Mouse (Mus musculus) forebrain, postnatal 0 days (tissue): ENCODE results near the gene Zfp444. TPM values are rescaled to one million over a fixed set of nuclear protein-coding genes. Genes with fewer than 3 reads are reported as not detected.
"Not testable (repeated sequence)": the region's sequence is repeated elsewhere in the genome, so short reads cannot be mapped to it uniquely, and the experiment has no call there.

Experiments
- ATAC-seq: fragments of 200-750 bp; cut with Nextera tagmentation; 2 replicates; pipeline ENCODE4 v1.8.0; 2017; ENCODE audit warnings: mild to moderate bottlenecking, moderate library complexity
- DNase-seq: peaks from one replicate; pipeline ENCODE4 v3.0.0-alpha.2; 2015
- H3K27ac ChIP-seq: fragments of 300-500 bp; sonication (generic); 2 replicates; pipeline ENCODE4 v1.5.1; 2014; ENCODE audit warnings: low read depth, mild to moderate bottlenecking, antibody characterized with exemption, low read length, moderate library complexity, mixed read lengths
- H3K27me3 ChIP-seq: fragments of 300-500 bp; sonication (generic); 2 replicates; pipeline ENCODE4 v1.6.1; 2014; ENCODE audit warnings: mild to moderate bottlenecking, low read length, mixed read lengths; ENCODE audit not compliant: insufficient read depth
- H3K36me3 ChIP-seq: fragments of 300-500 bp; sonication (generic); 2 replicates; pipeline ENCODE4 v1.6.1; 2014; ENCODE audit warnings: mild to moderate bottlenecking, moderate library complexity; ENCODE audit not compliant: insufficient read depth
- H3K4me1 ChIP-seq: fragments of 300-500 bp; sonication (generic); 2 replicates; pipeline ENCODE4 v1.6.1; 2014; ENCODE audit warnings: antibody characterized with exemption; ENCODE audit not compliant: insufficient read depth
- H3K4me2 ChIP-seq: fragments of 300-500 bp; sonication (generic); 2 replicates; pipeline ENCODE4 v1.6.1; 2014; ENCODE audit warnings: low read depth, mild to moderate bottlenecking, moderate library complexity
- H3K4me3 ChIP-seq: fragments of 300-500 bp; sonication (generic); 2 replicates; pipeline ENCODE4 v1.5.1; 2014; ENCODE audit warnings: low read depth, low read length, mixed read lengths
- H3K9ac ChIP-seq: fragments of 300-500 bp; sonication (generic); 2 replicates; pipeline ENCODE4 v1.6.1; 2014; ENCODE audit warnings: mild to moderate bottlenecking
- H3K9me3 ChIP-seq: fragments of 300-500 bp; sonication (generic); 2 replicates; pipeline ENCODE4 v1.6.1; 2016; ENCODE audit warnings: low read length
- CTCF ChIP-seq: sonication (generic); IDR thresholded peaks from 2 replicates; pipeline ENCODE4 v1.5.1; 2016; ENCODE audit warnings: antibody characterized with exemption, control low read depth, low read depth
- WGBS: fragments of 180-500 bp; shearing (Covaris S2); extraction: QIAGEN DNeasy Blood & Tissue Kit; methylation state at CpG from one replicate; pipeline ENCODE4 v1.1.7; 2014; 5-methylcytosine and 5-hydroxymethylcytosine counted together
- polyA plus RNA-seq: library from polyadenylated mRNA; unstranded; fragments of >200 nt; fragmentation: Nextera tagmentation; extraction: Ambion mirVana; gene quantifications from 2 replicates; pipeline ENCODE4 v1.2.1, GENCODE M21; 2015
- total RNA-seq: library from RNA; depleted of rRNA; stranded (reverse); fragments of >200 nt; gene quantifications from 2 replicates; pipeline ENCODE4 v1.2.3, GENCODE M21; 2014; rRNA removed

The Zfp444 gene
- total and polyA plus RNA-seq, 2 experiments from 2014 or later = 81.7 to 86.2 TPM

DNA sequence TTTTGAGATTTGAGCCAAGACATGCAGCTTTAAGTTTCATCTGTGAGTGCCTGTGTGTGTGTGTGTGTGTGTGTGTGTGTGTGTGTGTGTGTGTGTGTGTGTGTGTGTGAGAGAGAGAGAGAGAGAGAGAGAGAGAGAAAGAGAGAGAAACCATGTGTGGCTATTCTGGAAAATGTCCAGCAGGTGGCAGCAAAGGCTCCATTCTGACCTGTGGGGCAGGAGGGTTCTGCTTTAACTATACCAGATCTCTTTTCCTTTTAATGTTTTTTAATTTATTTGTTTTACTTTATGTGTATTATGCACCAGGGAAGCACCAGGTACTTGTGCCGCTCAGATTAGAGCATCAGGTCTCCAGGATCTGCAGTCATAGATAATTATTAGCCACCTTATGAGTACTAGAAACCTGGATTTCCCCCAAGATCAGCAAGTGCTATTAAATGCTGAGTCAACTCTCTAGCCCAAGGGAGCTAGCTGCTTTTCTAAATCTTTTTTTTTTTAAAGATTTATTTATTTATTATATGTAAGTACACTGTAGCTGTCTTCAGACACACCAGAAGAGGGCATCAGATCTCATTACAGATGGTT, 68.9 kb downstream of the Zfp444 start:
- ATAC-seq, H3K36me3 ChIP-seq, H3K4me2 ChIP-seq, H3K9ac ChIP-seq, H3K9me3 ChIP-seq, H3K4me1 ChIP-seq, H3K27me3 ChIP-seq, H3K4me3 ChIP-seq, H3K27ac ChIP-seq: not testable (repeated sequence)
- TF ChIP-seq CTCF = peak; percentile 50
- DNase-seq = peak; percentile 32
- WGBS = 19% methylated on average over 1 of the region's 1 CpGs

Other genes starting within 250 kb of the Zfp444 start
- gene Vmn1r65, start 161.2 kb upstream of the Zfp444 start, total RNA-seq = not detected in 2 replicates
- not detected in 2 replicates for gene Vmn1r65, start 161.2 kb upstream of the Zfp444 start, polyA plus RNA-seq
- gene Nlrp4c, start 127.1 kb upstream of the Zfp444 start, total RNA-seq = not detected in 2 replicates
- gene Nlrp4c, start 127.1 kb upstream of the Zfp444 start, polyA plus RNA-seq = not detected in 2 replicates
- 51.1 and 73.6 TPM in 2 replicates for gene Zfp787, start 16.2 kb upstream of the Zfp444 start, total RNA-seq
- 41.0 and 66.1 TPM in 2 replicates for gene Zfp787, start 16.2 kb upstream of the Zfp444 start, polyA plus RNA-seq
- gene Galp, start 24.9 kb downstream of the Zfp444 start, total RNA-seq = not detected in 2 replicates
- not detected in 2 replicates for gene Galp, start 24.9 kb downstream of the Zfp444 start, polyA plus RNA-seq
- not detected in 2 replicates for gene Zscan5b, start 50.1 kb downstream of the Zfp444 start, total RNA-seq
- not detected in 2 replicates for gene Zscan5b, start 50.1 kb downstream of the Zfp444 start, polyA plus RNA-seq
- not detected in 2 replicates for gene Epp13, start 80.5 kb downstream of the Zfp444 start, total RNA-seq
- 0.40 and 0.44 TPM in 2 replicates for gene Epp13, start 80.5 kb downstream of the Zfp444 start, polyA plus RNA-seq
- 6.9 and 10.0 TPM in 2 replicates for gene Zfp667, start 114.4 kb downstream of the Zfp444 start, total RNA-seq
- gene Zfp667, start 114.4 kb downstream of the Zfp444 start, polyA plus RNA-seq = 9.9 and 13.1 TPM in 2 replicates
- 12.3 and 13.1 TPM in 2 replicates for gene Zfp583, start 159.1 kb downstream of the Zfp444 start, total RNA-seq
- gene Zfp583, start 159.1 kb downstream of the Zfp444 start, polyA plus RNA-seq = 11.7 and 13.2 TPM in 2 replicates
- gene Gm3854, start 171.5 kb downstream of the Zfp444 start, total RNA-seq = 5.8 and 7.8 TPM in 2 replicates
- 1.5 and 4.6 TPM in 2 replicates for gene Gm3854, start 171.5 kb downstream of the Zfp444 start, polyA plus RNA-seq
- 4.0 and 4.5 TPM in 2 replicates for gene Zfp78, start 191.1 kb downstream of the Zfp444 start, total RNA-seq
- 1.5 and 3.3 TPM in 2 replicates for gene Zfp78, start 191.1 kb downstream of the Zfp444 start, polyA plus RNA-seq
- gene Zfp28, start 211.1 kb downstream of the Zfp444 start, total RNA-seq = 15.4 and 27.4 TPM in 2 replicates
- gene Zfp28, start 211.1 kb downstream of the Zfp444 start, polyA plus RNA-seq = 19.8 and 20.7 TPM in 2 replicates
- gene Smim17, start 226.5 kb downstream of the Zfp444 start, total RNA-seq = 15.4 and 17.5 TPM in 2 replicates
- 3.7 and 3.9 TPM in 2 replicates for gene Smim17, start 226.5 kb downstream of the Zfp444 start, polyA plus RNA-seq
- gene Gm20715, start 238.1 kb downstream of the Zfp444 start, total RNA-seq = 0.24 and 0.54 TPM in 2 replicates
- not detected in 2 replicates for gene Gm20715, start 238.1 kb downstream of the Zfp444 start, polyA plus RNA-seq